Mouse (Mus musculus): ENCODE results near the gene Selenbp1. TPM values are rescaled to one million over a fixed set of nuclear protein-coding genes. Genes with fewer than 3 reads are reported as not detected.

Gene Selenbp1
- 0.91 and 6.6 TPM in 2 replicates for polyA plus RNA-seq (2012; ENCODE audit: low replicate concordance)

GRCm38 (mm10) chr3:94932809-94933564 is at the start of gene Selenbp1:
Gene Selenbp1, plus strand, starts transcription at chr3:94933056.

GRCm38 (mm10) chr3:94886316-94887224 is 46.3 kb upstream of the Selenbp1 start, which contains the start of gene Psmb4:
Gene Psmb4, minus strand, starts transcription at chr3:94886961.

GRCm38 (mm10) chr3:94953764-94954616 is 21.1 kb downstream of the Selenbp1 start, which contains the start of gene Rfx5:
Gene Rfx5, plus strand, starts transcription at chr3:94954075.

GRCm38 (mm10) chr3:94974528-94975422 is 41.9 kb downstream of the Selenbp1 start, which contains the start of gene Pi4kb:
Gene Pi4kb, plus strand, starts transcription at chr3:94974731.

Other genes starting within 250 kb of the Selenbp1 start
- not detected in 2 replicates for gene Selenbp2, start 239.5 kb upstream of the Selenbp1 start, polyA plus RNA-seq (2012; ENCODE audit: low replicate concordance)
- gene Cgn, start 146.6 kb upstream of the Selenbp1 start, polyA plus RNA-seq (2012; ENCODE audit: low replicate concordance) = 0.06 and 0.09 TPM in 2 replicates
- 72.2 and 97.0 TPM in 2 replicates for gene Pogz, start 95.5 kb upstream of the Selenbp1 start, polyA plus RNA-seq (2012; ENCODE audit: low replicate concordance)
- gene Psmb4, start 46.1 kb upstream of the Selenbp1 start, polyA plus RNA-seq (2012; ENCODE audit: low replicate concordance) = 101 and 189 TPM in 2 replicates
- gene Rfx5, start 21.0 kb downstream of the Selenbp1 start, polyA plus RNA-seq (2012; ENCODE audit: low replicate concordance) = 24.8 and 29.1 TPM in 2 replicates
- 12.0 and 16.1 TPM in 2 replicates for gene Pi4kb, start 41.7 kb downstream of the Selenbp1 start, polyA plus RNA-seq (2012; ENCODE audit: low replicate concordance)
- gene Zfp687, start 82.4 kb downstream of the Selenbp1 start, polyA plus RNA-seq (2012; ENCODE audit: low replicate concordance) = 32.8 and 36.3 TPM in 2 replicates
- gene Psmd4, start 109.6 kb downstream of the Selenbp1 start, polyA plus RNA-seq (2012; ENCODE audit: low replicate concordance) = 47.7 and 87.6 TPM in 2 replicates
- gene Pip5k1a, start 173.9 kb downstream of the Selenbp1 start, polyA plus RNA-seq (2012; ENCODE audit: low replicate concordance) = 14.2 and 15.7 TPM in 2 replicates
- gene Vps72, start 178.0 kb downstream of the Selenbp1 start, polyA plus RNA-seq (2012; ENCODE audit: low replicate concordance) = 140 and 262 TPM in 2 replicates
- gene Tmod4, start 191.4 kb downstream of the Selenbp1 start, polyA plus RNA-seq (2012; ENCODE audit: low replicate concordance) = 0.58 and 0.82 TPM in 2 replicates
- gene Scnm1, start 201.0 kb downstream of the Selenbp1 start, polyA plus RNA-seq (2012; ENCODE audit: low replicate concordance) = 6.6 and 11.8 TPM in 2 replicates
- gene Lysmd1, start 201.0 kb downstream of the Selenbp1 start, polyA plus RNA-seq (2012; ENCODE audit: low replicate concordance) = 3.3 and 6.5 TPM in 2 replicates
- 29.6 and 79.9 TPM in 2 replicates for gene Tnfaip8l2, start 209.3 kb downstream of the Selenbp1 start, polyA plus RNA-seq (2012; ENCODE audit: low replicate concordance)
- gene Sema6c, start 227.4 kb downstream of the Selenbp1 start, polyA plus RNA-seq (2012; ENCODE audit: low replicate concordance) = 1.1 and 3.6 TPM in 2 replicates